Mouse (Mus musculus) layer of hippocampus, postnatal 14 days (tissue): ENCODE results near the gene Slc37a1. TPM values are rescaled to one million over a fixed set of nuclear protein-coding genes. Genes with fewer than 3 reads are reported as not detected.

Source experiments
- DNase-seq, 2 experiments: peaks; one replicate each; pipeline ENCODE4 v3.0.0; 2021 to 2022; ENCODE audit warnings: low spot score in 2 of 2, mixed read lengths in 1 of 2
- long read RNA-seq, 2 experiments: library from polyadenylated mRNA; stranded (forward); transcript quantifications; one replicate each; pipeline ENCODE4 v2.0.0; 2021
- total RNA-seq, 2 experiments: library from RNA; stranded (reverse); gene quantifications; 2 replicates each; pipeline ENCODE4 v1.2.3; 2021

Slc37a1 gene
- total RNA-seq, result 1 to 10 TPM; 4.2 to 7.0 TPM
- long read RNA-seq, experiment 1, partial matches to known transcripts, result 0 of 4 reads
- long read RNA-seq, experiment 1, other reads (novel, unspliced or antisense), result 0 of 4 reads
- long read RNA-seq, experiment 2, partial matches to known transcripts, result 0 of 1 reads
- long read RNA-seq, experiment 2, other reads (novel, unspliced or antisense), result 0 of 1 reads

- no peak for DNase-seq
These were observed at the start of gene Slc37a1 for GRCm38 (mm10) chr17:31286492-31286891. Slc37a1 (plus strand) TSS chr17:31286792.

- no peak for DNase-seq
These were observed 48.2 kb upstream of the Slc37a1 start for GRCm38 (mm10) chr17:31238234-31239020.

- no peak for DNase-seq
These were observed 45.4 kb upstream of the Slc37a1 start for GRCm38 (mm10) chr17:31241156-31241555.

GRCm38 (mm10) chr17:31242764-31243163 is 43.8 kb upstream of the Slc37a1 start:
- DNase-seq, result no peak

GRCm38 (mm10) chr17:31245321-31245720 is 41.3 kb upstream of the Slc37a1 start:
- DNase-seq, result no peak

GRCm38 (mm10) chr17:31247144-31247543 is 39.4 kb upstream of the Slc37a1 start:
- DNase-seq, result no peak

GRCm38 (mm10) chr17:31253951-31254350 is 32.6 kb upstream of the Slc37a1 start:
- DNase-seq, result no peak

- DNase-seq, result peak; percentile 74 to 81
These were observed 32.1 kb upstream of the Slc37a1 start for GRCm38 (mm10) chr17:31254463-31254931.

- no peak for DNase-seq
These were observed 29.4 kb upstream of the Slc37a1 start for GRCm38 (mm10) chr17:31257149-31257548.

GRCm38 (mm10) chr17:31257898-31258297 is 28.7 kb upstream of the Slc37a1 start:
- DNase-seq, result no peak

GRCm38 (mm10) chr17:31258310-31258865 is 28.2 kb upstream of the Slc37a1 start:
- no peak for DNase-seq

GRCm38 (mm10) chr17:31259145-31259544 is 27.4 kb upstream of the Slc37a1 start:
- DNase-seq, result no peak

GRCm38 (mm10) chr17:31259825-31260224 is 26.8 kb upstream of the Slc37a1 start:
- no peak for DNase-seq

GRCm38 (mm10) chr17:31260430-31260829 is 26.2 kb upstream of the Slc37a1 start:
- DNase-seq, result no peak

GRCm38 (mm10) chr17:31261352-31261751 is 25.2 kb upstream of the Slc37a1 start:
- no peak for DNase-seq

GRCm38 (mm10) chr17:31262715-31263114 is 23.9 kb upstream of the Slc37a1 start:
- no peak for DNase-seq

GRCm38 (mm10) chr17:31263770-31264169 is 22.8 kb upstream of the Slc37a1 start:
- DNase-seq, result no peak

GRCm38 (mm10) chr17:31264372-31264771 is 22.2 kb upstream of the Slc37a1 start:
- no peak for DNase-seq

GRCm38 (mm10) chr17:31265171-31265572 is 21.4 kb upstream of the Slc37a1 start:
- no peak for DNase-seq

- DNase-seq, result peak in 1 of 2 experiments; percentile 2
These were observed 20.8 kb upstream of the Slc37a1 start for GRCm38 (mm10) chr17:31265831-31266230.

GRCm38 (mm10) chr17:31266321-31266950 is 20.2 kb upstream of the Slc37a1 start:
- DNase-seq, result no peak

GRCm38 (mm10) chr17:31267138-31267537 is 19.5 kb upstream of the Slc37a1 start:
- no peak for DNase-seq
